Mouse (Mus musculus) embryonic facial prominence, embryonic 11.5 days (tissue): ENCODE measurements around the gene Psmb5. TPM values are rescaled to one million over a fixed set of nuclear protein-coding genes. Genes with fewer than 3 reads are reported as not detected.

Source experiments
- ATAC-seq: fragments of 200-750 bp; cut with Nextera tagmentation; replicated peaks from 2 replicates; pipeline ENCODE4 v1.8.0; 2017; ENCODE audit warnings: low read depth; ENCODE audit not compliant: insufficient number of reproducible peaks, low FRiP score, low TSS enrichment
- DNase-seq: peaks from one replicate; pipeline ENCODE4 v3.0.0-alpha.2; 2015; ENCODE audit warnings: low spot score
- H3K27ac ChIP-seq: fragments of 300-500 bp; sonication (generic); replicated peaks from 2 replicates; pipeline ENCODE4 v1.5.1; 2014; ENCODE audit warnings: mild to moderate bottlenecking, low read depth, low read length, control low read depth
- H3K27me3 ChIP-seq: fragments of 300-500 bp; sonication (generic); 2 replicates; pipeline ENCODE4 v1.6.1; 2014; ENCODE audit warnings: mild to moderate bottlenecking, low read length, moderate library complexity, mixed read lengths; ENCODE audit not compliant: control insufficient read depth, insufficient read depth
- H3K36me3 ChIP-seq: fragments of 300-500 bp; sonication (generic); replicated peaks from 2 replicates; pipeline ENCODE4 v1.6.1; 2014; ENCODE audit warnings: low read depth, mild to moderate bottlenecking, low read length, moderate library complexity, mixed read lengths; ENCODE audit not compliant: control insufficient read depth, insufficient read depth
- H3K4me1 ChIP-seq: fragments of 300-500 bp; sonication (generic); 2 replicates; pipeline ENCODE4 v1.6.1; 2014; ENCODE audit warnings: low read length, mixed read lengths; ENCODE audit not compliant: control insufficient read depth, insufficient read depth
- H3K4me2 ChIP-seq: fragments of 300-500 bp; sonication (generic); 2 replicates; pipeline ENCODE4 v1.6.1; 2014; ENCODE audit warnings: low read depth, mild to moderate bottlenecking, control low read depth, low read length, moderate library complexity
- H3K4me3 ChIP-seq: fragments of 300-500 bp; sonication (generic); 2 replicates; pipeline ENCODE4 v1.5.1; 2014; ENCODE audit warnings: low read depth, low read length, control low read depth
- H3K9ac ChIP-seq: fragments of 300-500 bp; sonication (generic); replicated peaks from 2 replicates; pipeline ENCODE4 v1.6.1; 2014; ENCODE audit warnings: mild to moderate bottlenecking, control low read depth, low read length
- H3K9me3 ChIP-seq: fragments of 300-500 bp; sonication (generic); replicated peaks from 2 replicates; pipeline ENCODE4 v1.6.1; 2016; ENCODE audit warnings: mild to moderate bottlenecking, low read length, inconsistent platforms, mixed read lengths; ENCODE audit not compliant: control insufficient read depth
- WGBS: fragments of 180-500 bp; shearing (Covaris S2); extraction: QIAGEN DNeasy Blood & Tissue Kit; methylation state at CpG from one replicate; pipeline ENCODE4 v1.1.7; 2014; 5-methylcytosine and 5-hydroxymethylcytosine counted together
- polyA plus RNA-seq: library from polyadenylated mRNA; unstranded; fragments of >200 nt; fragmentation: Nextera tagmentation; extraction: Ambion mirVana; gene quantifications from 2 replicates; pipeline ENCODE4 v1.2.1, GENCODE M21; 2014

Psmb5 gene
- polyA plus RNA-seq, 1 experiment from 2014 or later = 404 TPM

- H3K9me3 ChIP-seq = no peaks in the 10 kb centered on the region
- no peak overlapping the region for H3K4me2 ChIP-seq
- no peak overlapping the region for H3K4me3 ChIP-seq
- no peak overlapping the region for H3K9ac ChIP-seq
- peak; percentile 48 for DNase-seq
- H3K36me3 ChIP-seq = peaks cover 3% of the 10 kb centered on the region
- H3K4me1 ChIP-seq = no peaks in the 10 kb centered on the region
- no peaks in the 10 kb centered on the region for H3K27me3 ChIP-seq
- H3K27ac ChIP-seq = no peak overlapping the region
- ATAC-seq = no peak
- WGBS = 75% methylated on average over 4 of the region's 4 CpGs
Observed at GRCm38 (mm10) chr14:54609962-54610361, 7.9 kb downstream of the Psmb5 start.

GRCm38 (mm10) chr14:54609245-54609644, 8.6 kb downstream of the Psmb5 start:
- no peaks in the 10 kb centered on the region for H3K27me3 ChIP-seq
- no peaks in the 10 kb centered on the region for H3K9me3 ChIP-seq
- H3K9ac ChIP-seq = no peak overlapping the region
- H3K4me2 ChIP-seq = no peak overlapping the region
- no peak overlapping the region for H3K4me3 ChIP-seq
- DNase-seq = no peak
- peaks cover 3% of the 10 kb centered on the region for H3K36me3 ChIP-seq
- ATAC-seq = no peak
- H3K4me1 ChIP-seq = no peaks in the 10 kb centered on the region
- no peak overlapping the region for H3K27ac ChIP-seq
- 74% methylated on average over 4 of the region's 4 CpGs for WGBS

- H3K9ac ChIP-seq = no peak overlapping the region
- H3K4me1 ChIP-seq = no peaks in the 10 kb centered on the region
- no peak for DNase-seq
- 52% methylated on average over 8 of the region's 8 CpGs for WGBS
- no peak for ATAC-seq
- H3K36me3 ChIP-seq = peaks cover 3% of the 10 kb centered on the region; the same call in 1 of the 2 replicates
- no peaks in the 10 kb centered on the region for H3K9me3 ChIP-seq
- no peak overlapping the region for H3K4me2 ChIP-seq
- no peak overlapping the region for H3K4me3 ChIP-seq
- H3K27me3 ChIP-seq = no peaks in the 10 kb centered on the region
- no peak overlapping the region for H3K27ac ChIP-seq
Observed at GRCm38 (mm10) chr14:54607226-54607625, 10.6 kb downstream of the Psmb5 start.

- WGBS = under 1% methylated on average over 39 of the region's 39 CpGs
- Histone ChIP-seq H3K9me3 (no peaks in the 10 kb centered on the region), H3K4me2 (peak within 1 kb of the TSS; percentile 53), H3K27ac (0 out of 2 replicates have a peak within 1 kb of the TSS, but pooled peaks have one; percentile 28), H3K4me1 (no peaks in the 10 kb centered on the region), H3K27me3 (no peaks in the 10 kb centered on the region), H3K9ac (peak within 1 kb of the TSS; percentile 68), H3K4me3 (peak within 1 kb of the TSS; percentile 49), H3K36me3 (no peaks in the 10 kb centered on the region)
- DNase-seq = peak; percentile 85
- no peak; the same call in 1 of the 2 replicates for ATAC-seq
Observed at GRCm38 (mm10) chr14:54605752-54606321, 12.0 kb downstream of the Psmb5 start, which contains the start of gene 4931414P19Rik. Gene 4931414P19Rik, minus strand, starts transcription at chr14:54605993.

- Histone ChIP-seq H3K36me3 (no peaks in the 10 kb centered on the region), H3K9ac (peak overlapping the region; percentile 30), H3K4me3 (peak overlapping the region; percentile 61), H3K27me3 (no peaks in the 10 kb centered on the region), H3K9me3 (no peaks in the 10 kb centered on the region), H3K4me1 (no peaks in the 10 kb centered on the region), H3K27ac (peak overlapping the region; percentile 58), H3K4me2 (peak overlapping the region; percentile 26)
- no peak for DNase-seq
- ATAC-seq = no peak
- 85% methylated on average over 8 of the region's 8 CpGs for WGBS
Observed at GRCm38 (mm10) chr14:54603686-54604085, 14.1 kb downstream of the Psmb5 start.

- peak overlapping the region; percentile 83 for H3K9ac ChIP-seq
- H3K27ac ChIP-seq = peak overlapping the region; percentile 72
- under 1% methylated on average over 46 of the region's 46 CpGs for WGBS
- H3K4me1 ChIP-seq = no peaks in the 10 kb centered on the region
- DNase-seq = peak; percentile 98
- peak; percentile 99 for ATAC-seq
- peak overlapping the region; percentile 61 for H3K4me3 ChIP-seq
- no peaks in the 10 kb centered on the region for H3K36me3 ChIP-seq
- H3K4me2 ChIP-seq = peak overlapping the region; percentile 52
- H3K9me3 ChIP-seq = no peaks in the 10 kb centered on the region
- no peaks in the 10 kb centered on the region for H3K27me3 ChIP-seq
Observed at GRCm38 (mm10) chr14:54603038-54603654, 14.7 kb downstream of the Psmb5 start.

- peak; percentile 40 for DNase-seq
- Histone ChIP-seq H3K4me2 (peak overlapping the region; percentile 52), H3K9ac (peak overlapping the region; percentile 83), H3K27ac (peak overlapping the region; percentile 72), H3K27me3 (no peaks in the 10 kb centered on the region), H3K4me3 (peak overlapping the region; percentile 61), H3K36me3 (no peaks in the 10 kb centered on the region), H3K9me3 (no peaks in the 10 kb centered on the region), H3K4me1 (no peaks in the 10 kb centered on the region)
- ATAC-seq = peak; percentile 9; the same call in 1 of the 2 replicates
- WGBS = 38% methylated on average over 4 of the region's 4 CpGs
Observed at GRCm38 (mm10) chr14:54602613-54603012, 15.2 kb downstream of the Psmb5 start.

GRCm38 (mm10) chr14:54601601-54602000, 16.2 kb downstream of the Psmb5 start:
- H3K9ac ChIP-seq = no peak overlapping the region
- H3K36me3 ChIP-seq = no peaks in the 10 kb centered on the region
- 66% methylated on average over 2 of the region's 2 CpGs for WGBS
- DNase-seq = no peak
- no peaks in the 10 kb centered on the region for H3K27me3 ChIP-seq
- H3K4me1 ChIP-seq = no peaks in the 10 kb centered on the region
- ATAC-seq = no peak
- H3K9me3 ChIP-seq = no peaks in the 10 kb centered on the region
- no peak overlapping the region for H3K27ac ChIP-seq
- no peak overlapping the region for H3K4me3 ChIP-seq
- no peak overlapping the region for H3K4me2 ChIP-seq
